Mouse (Mus musculus) inflammation-experienced regulatory T-cells, adult 16 weeks (primary cell): Measurements from ENCODE around the gene Anapc15-ps. TPM values are rescaled to one million over a fixed set of nuclear protein-coding genes. Genes with fewer than 3 reads are reported as not detected.

ENCODE experiments used
- polyA plus RNA-seq: library from polyadenylated mRNA; unstranded; fragments of 100-300 nt; shearing (Covaris generic); gene quantifications from one replicate; pipeline ENCODE4 v1.2.1, GENCODE M21; 2017

The Anapc15-ps gene
- polyA plus RNA-seq, result not detected

DNA sequence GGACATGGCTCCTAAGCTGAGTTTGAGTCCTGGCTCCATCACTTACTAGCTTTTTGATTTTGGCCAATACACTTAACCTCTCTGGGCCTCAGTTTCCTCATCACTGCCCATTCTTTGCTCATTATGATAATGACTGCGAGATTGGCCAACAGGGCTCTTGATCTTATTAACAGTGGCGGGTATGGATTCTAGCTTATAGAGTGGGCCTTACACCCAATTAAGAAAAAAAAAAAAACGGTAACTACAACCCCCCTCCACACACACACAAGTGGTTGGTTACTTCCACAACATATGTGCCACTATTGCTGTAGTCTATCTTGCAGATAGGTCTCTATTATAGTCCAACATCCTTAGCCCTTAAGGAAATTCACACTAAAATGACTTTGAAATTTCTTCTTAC lies at the start of gene Anapc15-ps:
Gene Anapc15-ps (minus strand): TSS at position 101 of the 400 bp plus-strand sequence.

Other genes starting within 250 kb of the Anapc15-ps start
- 161 TPM for gene Mrpl42, start 171.5 kb downstream of the Anapc15-ps start, polyA plus RNA-seq
- gene Ube2n, start 158.3 kb downstream of the Anapc15-ps start, polyA plus RNA-seq, result 341 TPM
- gene Nudt4, start 109.3 kb downstream of the Anapc15-ps start, polyA plus RNA-seq, result 7.5 TPM
- not detected for gene Gm33543, start 169.5 kb upstream of the Anapc15-ps start, polyA plus RNA-seq